Mouse (Mus musculus) thymus, postnatal 25 days (tissue): ENCODE results near the gene Rgs8.

ENCODE experiments used
- DNase-seq: peaks from one replicate; pipeline ENCODE4 v3.0.0; 2022

The Rgs8 gene

DNA sequence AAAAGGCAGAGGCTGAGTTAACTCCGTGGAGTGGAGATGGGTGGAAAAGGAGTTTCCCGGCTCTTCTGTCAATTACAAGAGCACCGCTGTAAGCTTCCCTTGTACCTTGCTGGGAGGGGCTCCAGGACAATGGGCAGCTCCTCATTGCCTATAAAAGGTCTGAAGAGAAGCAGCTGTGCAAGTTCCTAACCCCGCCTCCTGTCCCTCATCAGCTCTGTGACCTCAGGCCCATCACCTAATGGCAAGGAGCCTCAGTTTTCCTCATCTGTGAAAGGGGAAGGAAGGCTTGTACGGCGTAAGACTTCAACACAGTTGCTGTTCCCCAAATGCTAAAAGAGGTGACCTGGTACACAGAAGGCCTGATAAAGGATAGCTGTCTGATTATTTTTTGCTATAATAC is 24.8 kb downstream of the Rgs8 start:
- no peak for DNase-seq

DNA sequence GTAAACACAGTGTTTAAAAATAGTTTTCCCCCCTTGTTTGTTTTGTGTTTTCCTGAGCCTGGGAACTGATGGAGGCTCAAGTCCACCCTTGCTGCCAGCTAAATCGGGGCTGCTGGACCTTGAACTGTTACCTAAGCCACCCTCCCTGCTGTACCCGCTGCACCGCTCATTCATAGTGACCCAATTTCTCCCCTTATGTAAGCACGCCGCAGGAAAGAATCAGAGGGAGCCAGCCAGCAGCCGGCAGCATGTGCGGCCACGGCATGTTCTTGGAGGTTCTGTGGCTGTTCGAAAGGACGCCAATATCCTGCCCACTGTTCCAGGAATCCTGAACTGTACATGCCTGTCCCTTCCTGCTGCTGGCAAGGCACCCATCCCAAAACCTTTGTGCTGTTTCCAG is 26.3 kb downstream of the Rgs8 start:
- DNase-seq, result no peak

- DNase-seq, result no peak
Measured at GRCm38 (mm10) chr1:153679653-153680052, 26.8 kb downstream of the Rgs8 start.

- peak; percentile 33 for DNase-seq
Measured at GRCm38 (mm10) chr1:153680363-153680762, 27.5 kb downstream of the Rgs8 start.

- no peak for DNase-seq
Measured at GRCm38 (mm10) chr1:153681036-153681435, 28.2 kb downstream of the Rgs8 start.

DNA sequence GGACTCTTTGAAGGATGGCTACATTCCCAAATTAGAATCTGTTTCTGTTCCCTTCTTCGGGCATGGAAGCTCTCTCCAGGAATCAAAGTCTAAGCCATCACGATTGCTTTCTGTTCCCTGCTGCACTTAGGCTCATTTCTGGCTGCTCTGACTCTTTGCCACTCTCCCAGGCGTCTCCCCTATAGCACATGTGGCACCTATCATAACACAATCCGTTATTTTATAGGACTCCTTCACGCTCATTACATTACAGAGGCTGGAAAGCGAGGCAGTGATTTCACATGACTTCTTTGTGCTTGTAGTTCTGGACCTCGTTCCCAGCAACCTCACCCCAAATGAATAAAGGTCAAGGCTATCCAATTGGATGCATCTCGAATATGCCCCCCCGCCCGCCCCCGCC is 30.4 kb downstream of the Rgs8 start:
- DNase-seq, result no peak

DNA sequence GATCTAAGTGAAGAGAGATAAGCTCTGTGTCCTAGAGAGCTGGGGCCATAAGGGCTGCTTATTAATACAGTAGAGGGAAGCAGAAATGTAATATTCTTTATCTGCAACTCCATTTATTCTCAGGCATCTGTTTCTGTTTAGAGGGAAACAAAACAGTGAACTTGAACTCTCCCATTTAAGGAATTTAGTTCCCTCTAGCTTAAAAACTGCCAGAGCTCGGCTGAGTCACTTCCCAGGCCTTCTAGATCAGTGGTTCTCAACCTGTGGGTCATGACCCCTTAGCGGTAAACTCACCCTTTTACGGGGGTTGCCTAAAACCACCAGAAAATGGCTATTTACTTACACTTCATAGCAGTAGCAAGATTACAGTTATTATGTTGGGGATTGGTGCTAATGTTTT is 32.8 kb downstream of the Rgs8 start:
- no peak for DNase-seq

DNA sequence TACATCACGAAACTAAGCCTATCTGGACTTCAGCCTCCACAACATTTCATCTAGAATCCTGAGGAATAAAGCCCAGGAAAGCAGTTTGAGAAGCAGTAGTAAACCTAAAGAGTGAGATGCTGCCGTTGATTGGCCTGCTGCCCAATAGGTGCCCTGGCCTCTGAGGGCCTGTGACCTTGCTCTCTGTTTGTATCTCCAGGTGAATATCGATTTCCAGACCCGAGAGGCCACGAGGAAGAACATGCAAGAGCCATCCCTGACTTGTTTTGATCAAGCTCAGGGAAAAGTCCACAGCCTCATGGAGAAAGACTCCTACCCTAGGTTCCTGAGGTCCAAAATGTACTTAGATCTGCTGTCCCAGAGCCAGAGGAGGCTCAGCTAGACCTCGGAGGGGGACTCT is 39.7 kb downstream of the Rgs8 start:
- DNase-seq, result no peak

- DNase-seq, result no peak
Measured at GRCm38 (mm10) chr1:153694372-153695120, 41.7 kb downstream of the Rgs8 start.

- DNase-seq, result no peak
Measured at GRCm38 (mm10) chr1:153695398-153695797, 42.6 kb downstream of the Rgs8 start.

GRCm38 (mm10) chr1:153696093-153696492 is 43.3 kb downstream of the Rgs8 start:
- DNase-seq, result peak; percentile 35

DNA sequence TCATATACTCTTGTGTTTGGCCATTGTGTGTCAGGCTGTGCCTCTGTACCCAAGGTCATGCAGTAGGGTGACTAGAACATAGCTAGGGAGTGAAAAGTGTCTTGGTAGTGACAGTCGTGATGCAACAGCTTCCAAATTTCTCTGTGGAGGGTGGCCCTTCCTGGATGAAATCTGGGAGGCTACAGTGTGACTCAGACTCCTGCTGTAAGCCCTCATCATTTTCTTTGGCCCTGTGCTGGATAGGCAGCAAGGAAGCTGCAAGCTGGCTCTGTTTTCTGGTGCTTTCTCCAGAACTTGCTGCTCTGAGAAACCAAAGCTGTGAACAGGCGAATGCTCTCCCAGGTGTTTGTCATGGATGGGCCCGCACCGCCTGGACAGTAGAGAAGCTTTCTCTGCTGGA is 43.7 kb downstream of the Rgs8 start:
- no peak for DNase-seq

DNA sequence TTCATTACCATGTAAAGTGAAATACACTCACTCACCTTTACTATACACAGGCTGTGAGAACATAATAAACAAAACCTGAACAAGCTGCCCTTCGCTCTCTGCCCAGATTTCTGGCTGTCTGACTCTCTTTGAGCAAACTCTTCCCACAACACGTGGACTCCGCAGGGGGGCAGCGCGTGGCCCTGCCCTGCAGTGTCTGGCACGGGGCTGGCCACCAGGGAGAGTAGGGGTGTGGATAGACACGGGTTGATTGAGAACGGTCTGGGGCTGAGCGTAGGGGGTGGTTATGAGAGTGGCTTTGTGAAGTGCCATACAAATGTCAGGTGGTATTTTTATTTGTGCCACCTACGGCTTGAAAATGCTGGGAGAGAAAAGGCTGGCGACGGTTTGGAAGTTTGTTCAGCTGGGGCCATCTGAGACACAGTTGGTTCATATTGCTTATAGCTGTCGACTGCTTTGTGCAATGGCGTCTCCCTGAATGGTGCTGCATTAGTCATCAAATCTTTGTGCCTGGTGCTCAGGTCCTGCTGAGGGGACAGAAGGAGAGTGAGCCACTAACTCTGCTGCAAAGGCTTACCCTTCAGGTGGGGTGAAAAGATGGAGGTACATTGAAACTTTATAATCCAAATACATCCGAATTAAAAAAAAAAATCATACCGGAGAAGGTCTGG is 44.9 kb downstream of the Rgs8 start:
- DNase-seq, result no peak

GRCm38 (mm10) chr1:153698311-153699084 is 45.7 kb downstream of the Rgs8 start:
- DNase-seq, result no peak

DNA sequence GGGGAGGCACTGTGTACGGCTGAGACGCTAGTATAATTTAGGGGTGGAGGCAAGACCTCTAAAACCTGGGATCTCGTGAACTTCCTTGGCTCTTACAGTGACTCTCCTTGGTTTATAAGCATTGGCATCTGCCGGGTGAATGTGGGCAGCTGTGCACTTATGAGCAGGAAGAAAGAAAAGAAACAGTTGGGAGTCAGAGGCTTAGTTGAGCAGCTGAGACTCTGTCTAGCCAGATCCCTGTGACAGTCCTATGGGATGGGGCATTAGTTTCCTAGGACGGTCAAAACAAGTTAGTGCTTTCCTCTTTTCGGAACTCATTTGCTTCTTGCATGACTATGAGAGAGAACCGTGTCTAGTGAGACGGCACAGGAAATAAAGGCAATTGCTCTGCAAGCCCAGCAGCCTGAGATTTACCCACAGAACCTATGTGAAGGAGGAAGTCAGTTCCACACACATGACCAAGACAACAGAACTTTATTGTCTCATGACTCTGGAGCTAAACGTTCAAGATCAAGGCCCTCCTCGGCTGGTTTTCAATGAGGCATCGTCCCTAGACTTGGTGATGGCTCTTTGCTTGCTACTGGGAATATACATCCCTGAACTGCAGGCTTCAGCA is 47.7 kb downstream of the Rgs8 start:
- DNase-seq, result peak; percentile 33

DNA sequence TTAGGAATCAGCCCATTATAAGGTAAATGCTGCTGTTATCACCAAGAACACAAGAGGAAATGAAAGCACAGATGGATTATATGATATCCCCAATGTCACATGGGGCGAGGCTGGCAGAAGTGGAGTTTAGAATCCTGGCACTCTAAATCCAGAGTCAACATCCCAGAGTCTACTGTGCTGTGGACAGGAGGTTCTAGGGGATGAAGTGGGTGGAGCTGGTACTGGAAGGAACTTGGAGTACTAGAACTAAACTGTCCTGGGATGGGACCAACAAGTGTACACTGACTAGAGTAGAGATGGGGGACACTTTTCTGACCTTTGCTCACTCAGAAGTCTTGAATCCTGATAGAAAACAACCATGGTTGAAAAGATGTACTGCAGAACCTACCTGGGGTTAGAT is 48.6 kb downstream of the Rgs8 start:
- DNase-seq, result no peak

- DNase-seq, result no peak
Measured at GRCm38 (mm10) chr1:153702166-153702852, 49.5 kb downstream of the Rgs8 start.

DNA sequence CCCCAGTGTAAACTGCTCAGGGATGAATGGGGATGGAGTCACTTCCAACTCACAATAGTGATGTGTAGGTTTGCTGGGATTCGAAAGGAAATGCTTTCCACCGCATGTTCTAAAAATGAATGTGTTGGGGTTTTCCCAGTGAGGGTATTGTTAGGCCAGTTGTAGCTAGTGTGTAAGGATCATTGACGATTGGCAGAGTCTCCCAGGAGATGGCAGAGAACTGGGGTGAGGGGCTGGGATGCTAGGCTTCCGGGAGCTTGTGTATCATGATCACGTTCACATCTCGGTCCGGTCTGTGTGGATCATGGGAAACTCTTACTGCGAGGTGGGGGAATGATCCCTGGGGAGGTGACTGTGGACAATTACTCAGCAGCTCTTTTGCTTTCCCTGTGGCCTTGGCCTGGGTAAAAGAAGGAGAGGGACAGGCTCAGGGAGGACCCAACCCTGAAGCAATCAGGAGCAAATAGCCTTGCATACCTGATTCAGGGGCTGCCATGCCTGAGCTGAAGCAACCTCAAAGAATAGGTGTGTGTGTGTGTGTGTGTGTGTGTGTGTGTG is 50.1 kb downstream of the Rgs8 start:
- no peak for DNase-seq

DNA sequence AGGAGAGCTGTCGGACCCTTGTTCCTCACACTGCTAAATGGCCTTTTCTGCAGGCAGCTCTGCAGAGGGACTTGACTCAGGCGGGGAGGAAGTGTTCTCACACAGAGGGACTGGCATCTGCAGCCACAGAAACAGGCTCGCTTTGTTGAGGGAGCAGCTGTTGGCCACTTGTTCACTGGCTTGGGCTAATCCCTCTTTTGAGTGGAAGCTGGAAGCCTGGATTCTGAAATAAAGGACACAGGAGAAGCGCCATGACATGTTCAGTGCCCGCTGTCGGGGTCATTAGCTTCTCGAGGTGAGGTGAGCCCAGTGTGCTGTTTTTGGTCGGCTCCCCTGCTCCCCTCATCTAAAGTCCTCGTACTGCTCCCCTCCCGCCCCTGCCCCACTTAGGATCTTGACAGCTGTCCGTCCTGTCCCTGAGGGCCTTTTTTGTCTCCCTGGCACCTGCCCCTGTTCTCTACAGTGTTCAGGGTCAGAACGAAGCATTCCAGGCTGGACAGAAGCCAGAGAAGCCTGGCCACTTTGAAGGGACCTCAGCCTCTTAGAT is 50.7 kb downstream of the Rgs8 start:
- DNase-seq, result peak; percentile 29

DNA sequence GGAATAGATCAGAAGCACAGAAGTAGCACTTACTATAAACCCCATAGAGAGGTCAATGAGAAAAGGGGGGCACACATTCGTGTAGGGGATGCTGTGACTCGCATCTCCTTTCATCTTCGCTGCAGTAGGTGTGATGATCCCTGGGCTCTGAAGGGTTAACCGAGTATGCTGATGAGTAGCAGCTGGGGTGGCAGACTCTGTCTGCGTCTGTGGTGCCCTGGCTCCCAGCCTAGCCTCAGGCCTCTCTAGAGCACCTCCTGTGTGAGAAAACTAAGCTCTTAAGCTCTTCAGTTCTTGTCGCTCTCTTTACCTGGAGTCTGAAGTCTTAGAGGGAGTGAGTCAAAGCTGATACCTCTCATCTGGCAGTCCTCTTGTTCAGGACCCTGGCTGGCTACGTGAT is 51.3 kb downstream of the Rgs8 start:
- no peak for DNase-seq

DNA sequence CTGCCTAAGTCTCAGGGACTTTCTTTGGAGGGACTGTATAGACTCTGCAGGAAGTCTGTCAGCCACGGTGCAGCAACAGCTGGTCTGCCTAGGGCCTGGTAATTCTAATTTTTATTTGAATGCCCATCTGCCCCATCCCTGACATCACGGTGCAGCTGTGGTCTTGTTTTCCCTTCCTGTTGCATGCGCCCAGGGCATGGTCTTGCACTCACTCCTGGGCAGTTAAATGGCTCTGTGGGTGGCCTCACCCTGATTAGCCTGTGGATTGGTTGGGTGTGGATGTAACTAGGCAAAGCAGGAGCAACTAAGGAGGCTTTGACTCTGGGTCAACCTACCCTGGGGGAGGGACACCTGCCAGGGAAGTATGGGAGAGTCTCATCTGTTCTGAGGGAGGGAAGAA is 52.2 kb downstream of the Rgs8 start:
- DNase-seq, result no peak

DNA sequence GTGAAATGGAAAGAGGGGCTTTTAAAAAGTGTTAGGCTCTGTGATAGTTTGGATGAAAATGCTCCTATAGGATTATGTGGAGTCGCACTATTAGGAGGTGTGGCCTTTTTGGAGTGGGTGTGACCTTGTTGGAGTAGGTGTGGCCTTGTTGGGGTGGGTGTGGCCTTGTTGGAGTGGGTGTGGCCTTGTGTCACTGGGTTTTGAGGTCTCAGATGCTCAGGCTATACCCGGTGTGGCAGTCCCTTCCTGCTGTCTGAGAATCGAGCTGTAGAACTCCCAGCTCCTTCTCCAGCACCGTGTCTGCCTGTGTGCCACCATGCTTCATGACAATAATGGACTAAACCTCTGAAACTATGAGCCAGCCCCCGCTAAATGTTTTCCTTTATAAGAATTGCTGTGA is 55.8 kb downstream of the Rgs8 start:
- no peak for DNase-seq
